Mouse (Mus musculus) WW6 (cell line): ENCODE results near the gene Hnrnpa3.
A peak's percentile ranks its signal among the peaks of the same experiment; 100 is the strongest.
"Not testable (repeated sequence)": the region's sequence is repeated elsewhere in the genome, so short reads cannot be mapped to it uniquely, and the experiment has no call there.

Source experiments
- DNase-seq: peaks from one replicate; pipeline ENCODE4 v3.0.0-alpha.2; 2013; ENCODE audit warnings: low read depth, low spot score

Hnrnpa3 gene

GRCm38 (mm10) chr2:75637055-75637304 is 22.1 kb upstream of the Hnrnpa3 start:
- DNase-seq = not testable (repeated sequence)

- DNase-seq = no peak
These were observed 21.7 kb upstream of the Hnrnpa3 start for GRCm38 (mm10) chr2:75637361-75637760.

GRCm38 (mm10) chr2:75637822-75638221 is 21.2 kb upstream of the Hnrnpa3 start:
- DNase-seq = not testable (repeated sequence)

- not testable (repeated sequence) for DNase-seq
These were observed 19.5 kb upstream of the Hnrnpa3 start for GRCm38 (mm10) chr2:75639535-75639934.

GRCm38 (mm10) chr2:75642312-75642711 is 16.7 kb upstream of the Hnrnpa3 start:
- DNase-seq = not testable (repeated sequence)

GRCm38 (mm10) chr2:75642795-75643550 is 16.1 kb upstream of the Hnrnpa3 start:
- DNase-seq = no peak

- DNase-seq = no peak
These were observed 15.1 kb upstream of the Hnrnpa3 start for GRCm38 (mm10) chr2:75643950-75644349.

GRCm38 (mm10) chr2:75645251-75645650 is 13.8 kb upstream of the Hnrnpa3 start:
- no peak for DNase-seq

- DNase-seq = no peak
These were observed 8.6 kb upstream of the Hnrnpa3 start for GRCm38 (mm10) chr2:75650437-75650836.

- DNase-seq = no peak
These were observed 5.9 kb upstream of the Hnrnpa3 start for GRCm38 (mm10) chr2:75653150-75653549.

GRCm38 (mm10) chr2:75654679-75655078 is 4.4 kb upstream of the Hnrnpa3 start:
- no peak for DNase-seq

GRCm38 (mm10) chr2:75656924-75657323 is 2.1 kb upstream of the Hnrnpa3 start:
- no peak for DNase-seq

GRCm38 (mm10) chr2:75657907-75658691 is 962 bp upstream of the Hnrnpa3 start:
- no peak for DNase-seq

- DNase-seq = no peak
These were observed 534 bp downstream of the Hnrnpa3 start for GRCm38 (mm10) chr2:75659629-75659960.

- no peak for DNase-seq
These were observed 1.3 kb downstream of the Hnrnpa3 start for GRCm38 (mm10) chr2:75660255-75660948.

GRCm38 (mm10) chr2:75661106-75661505 is 2.0 kb downstream of the Hnrnpa3 start:
- no peak for DNase-seq

GRCm38 (mm10) chr2:75669491-75670445 is 10.7 kb downstream of the Hnrnpa3 start:
- DNase-seq = peak; percentile 46

- DNase-seq = no peak
These were observed 11.6 kb downstream of the Hnrnpa3 start for GRCm38 (mm10) chr2:75670446-75671336.

- DNase-seq = no peak
These were observed 12.2 kb downstream of the Hnrnpa3 start for GRCm38 (mm10) chr2:75671337-75671660.

GRCm38 (mm10) chr2:75672561-75672960 is 13.5 kb downstream of the Hnrnpa3 start:
- no peak for DNase-seq

GRCm38 (mm10) chr2:75676567-75676966 is 17.5 kb downstream of the Hnrnpa3 start:
- no peak for DNase-seq
